In genomic region chr1:119685773-119686558, GRCm38 (mm10) we compare ENCODE assay signal across 19 mouse cellular contexts. TPM values are rescaled to one million over a fixed set of nuclear protein-coding genes. Genes with fewer than 3 reads are reported as not detected.
DNase-seq lines count a peak whose midpoint lies in the region; ATAC-seq and TF ChIP-seq lines count a peak whose summit lies in the region.
"Had no signal": no experiment of that assay in that cellular context is flagged by ENCODE, and none has a peak within 500 bp of the region (broad histone marks: within the 10 kb centered on the region; RNA-seq: fewer than 3 reads in every experiment).

No protein-coding gene starts in this region.

- no peak overlapping the region for H3K4me3 ChIP-seq in heart, adult 2 months
- H3K4me3 ChIP-seq in lung, postnatal 0 days (ENCODE audit: low read depth, low read length), result no peak overlapping the region
- H3K4me3 ChIP-seq: forebrain, embryonic 13.5 days; heart, embryonic 12.5 days; lung, embryonic 15.5 days; midbrain, embryonic 13.5 days; myocyte had no signal

- H3K79me2 ChIP-seq in heart, adult 2 months (replicated peaks; ENCODE audit: control insufficient read depth, insufficient read depth, low read length), result no peaks in the 10 kb centered on the region

- H3K9me3 ChIP-seq in lung, postnatal 0 days (ENCODE audit: low read length), result no peaks in the 10 kb centered on the region
- H3K9me3 ChIP-seq: forebrain, embryonic 13.5 days; heart, embryonic 12.5 days; lung, embryonic 15.5 days; midbrain, embryonic 13.5 days had no signal

- no peak overlapping the region for H3K4me2 ChIP-seq in lung, postnatal 0 days (replicated peaks; ENCODE audit: low read depth, low read length)
- H3K4me2 ChIP-seq: forebrain, embryonic 13.5 days; heart, embryonic 12.5 days; lung, embryonic 15.5 days; midbrain, embryonic 13.5 days had no signal

- TF ChIP-seq CTCF in heart, adult 2 months (IDR thresholded peaks at IDR 0.05), result peak; percentile 44
- TF ChIP-seq CTCF in lung, postnatal 0 days (IDR thresholded peaks at IDR 0.05), result peak; percentile 7; the same call in 1 of the 2 replicates

- no peaks in the 10 kb centered on the region for H3K27me3 ChIP-seq in heart, adult 2 months (ENCODE audit: control insufficient read depth, insufficient read depth, low read length)
- no peaks in the 10 kb centered on the region for H3K27me3 ChIP-seq in lung, postnatal 0 days (replicated peaks; ENCODE audit: insufficient read depth, low read length)
- H3K27me3 ChIP-seq: forebrain, embryonic 13.5 days; heart, embryonic 12.5 days; lung, embryonic 15.5 days; midbrain, embryonic 13.5 days had no signal

- no peak overlapping the region for H3K27ac ChIP-seq in heart, adult 2 months
- H3K27ac ChIP-seq in lung, postnatal 0 days (ENCODE audit: low read length), result no peak overlapping the region
- H3K27ac ChIP-seq: forebrain, embryonic 13.5 days; hindbrain, postnatal 0 days; lung, embryonic 15.5 days; midbrain, embryonic 13.5 days had no signal

- no peaks in the 10 kb centered on the region for H3K4me1 ChIP-seq in heart, adult 2 months (ENCODE audit: control insufficient read depth, insufficient read depth, low read length)
- no peaks in the 10 kb centered on the region for H3K4me1 ChIP-seq in lung, postnatal 0 days (ENCODE audit: insufficient read depth, low read depth, low read length)
- H3K4me1 ChIP-seq: heart, embryonic 12.5 days; lung, embryonic 15.5 days had no signal

- DNase-seq in heart, adult 2 months, result no peak
- no peak for DNase-seq in heart, postnatal 4 days
- peak; percentile 21 for DNase-seq in lung, postnatal 0 days (ENCODE audit: low spot score)
- DNase-seq in lung, postnatal 4 days, result no peak
- DNase-seq in induced T-regulatory cell, adult 2 months (ENCODE audit: low read depth), result peak; percentile 15
- no peak for DNase-seq in left cerebral cortex, postnatal 4 days
- no peak for DNase-seq in spleen, postnatal 10 days (ENCODE audit: low spot score in 2 of 2)
- DNase-seq: adrenal gland, postnatal 36 days; cerebellum, postnatal 10 days; layer of hippocampus, postnatal 36 days; right cerebral cortex, postnatal 4 days; thymus, postnatal 36 days had no signal

- no peak for TF ChIP-seq EP300 in heart, adult 2 months (IDR thresholded peaks at IDR 0.05; ENCODE audit: insufficient read depth, low read depth, low read length)
- no peak for TF ChIP-seq EP300 in lung, postnatal 0 days (IDR thresholded peaks at IDR 0.05)

- H3K36me3 ChIP-seq in heart, adult 2 months (ENCODE audit: control insufficient read depth, insufficient read depth, low read length), result no peaks in the 10 kb centered on the region
- peaks cover 2% of the 10 kb centered on the region; the same call in 1 of the 2 replicates for H3K36me3 ChIP-seq in lung, postnatal 0 days (ENCODE audit: insufficient read depth, low read length)

- WGBS in heart, adult 2 months, result 92% methylated on average over 3 of the region's 3 CpGs
- 89% methylated on average over 3 of the region's 3 CpGs for WGBS in lung, postnatal 0 days

- ATAC-seq in lung, postnatal 0 days, result no peak
- peak; percentile 98 for ATAC-seq in megakaryocyte progenitor cell, adult 5-6 weeks (replicated peaks; ENCODE audit: poor library complexity)
- ATAC-seq: forebrain, embryonic 13.5 days; hindbrain, postnatal 0 days; midbrain, embryonic 13.5 days had no signal

- intact Hi-C loops in heart, adult 2 months (cut with DNase I), result no loop called here
- intact Hi-C loops in left cerebral cortex, postnatal 4 days (cut with DNase I), result no loop called here

- H3K9ac ChIP-seq in heart, adult 2 months (ENCODE audit: low read depth, low read length), result no peak overlapping the region
- H3K9ac ChIP-seq in lung, postnatal 0 days (replicated peaks; ENCODE audit: low read depth), result no peak overlapping the region
- H3K9ac ChIP-seq: forebrain, embryonic 13.5 days; heart, embryonic 12.5 days; lung, embryonic 15.5 days; midbrain, embryonic 13.5 days had no signal

- TF ChIP-seq POLR2A in heart, adult 2 months (IDR thresholded peaks at IDR 0.05; ENCODE audit: insufficient read depth, low read depth, low read length), result no peak

RNA-seq across cellular contexts. Expression of gene Epb41l5, which starts 37.2 kb away (rescaled TPM):
- total RNA-seq in heart, adult 2 months (2021), result 1 to 10 TPM; 3.8 to 5.8 TPM
- 2.1 and 4.0 TPM in 2 replicates for polyA plus RNA-seq in heart, adult 2 months (2012; rRNA removed)
- total RNA-seq in heart, postnatal 4 days (2021), result 1 to 10 TPM; 5.5 to 7.9 TPM
- 54.7 and 69.5 TPM in 2 replicates for polyA plus RNA-seq in lung, postnatal 0 days (2015; fragmentation: Nextera tagmentation; extraction: Ambion mirVana)
- 0.20 and 1.7 TPM in 2 replicates for total RNA-seq in megakaryocyte progenitor cell, adult 5-6 weeks (2015)
- total RNA-seq in megakaryocyte progenitor cell, adult 5-6 weeks (2017), result 0.75 and 1.0 TPM in 2 replicates
- 10 to 100 TPM; 10.5 to 11.5 TPM for total RNA-seq in left cerebral cortex, postnatal 4 days (2021)

Comparison
In these comparisons a context has a peak if more than half of its experiments do, and no peak if none do; other contexts are left out.
1. DNase-seq: peak in lung, postnatal 0 days (single experiment) and induced T-regulatory cell, adult 2 months (single experiment); none in heart, adult 2 months (0 of 2), heart, postnatal 4 days (single experiment), lung, postnatal 4 days (0 of 2), left cerebral cortex, postnatal 4 days (single experiment) and spleen, postnatal 10 days (0 of 2).